Mouse (Mus musculus): Measurements from ENCODE around the gene Prickle3.
A peak's percentile ranks its signal among the peaks of the same experiment; 100 is the strongest.
"Not testable (repeated sequence)": the region's sequence is repeated elsewhere in the genome, so short reads cannot be mapped to it uniquely, and the experiment has no call there.

The Prickle3 gene

GRCm38 (mm10) chrX:7670921-7671623 is 14.0 kb downstream of the Prickle3 start, which contains the start of gene Plp2:
Gene Plp2, minus strand, starts transcription at chrX:7671390.
- DNase-seq (ENCODE audit: extremely low spot score, low spot score), result peak; percentile 34

GRCm38 (mm10) chrX:7672739-7673138 is 15.7 kb downstream of the Prickle3 start:
- no peak for DNase-seq (ENCODE audit: extremely low spot score, low spot score)

GRCm38 (mm10) chrX:7673578-7674281 is 16.7 kb downstream of the Prickle3 start:
- no peak for DNase-seq (ENCODE audit: extremely low spot score, low spot score)

GRCm38 (mm10) chrX:7674284-7675000 is 17.4 kb downstream of the Prickle3 start:
- DNase-seq (ENCODE audit: extremely low spot score, low spot score), result peak; percentile 16

- peak; percentile 14 for DNase-seq (ENCODE audit: extremely low spot score, low spot score)
Observed at GRCm38 (mm10) chrX:7675001-7675380, 17.9 kb downstream of the Prickle3 start.

- DNase-seq (ENCODE audit: extremely low spot score, low spot score), result no peak
Observed at GRCm38 (mm10) chrX:7678986-7679385, 21.9 kb downstream of the Prickle3 start.

GRCm38 (mm10) chrX:7679405-7680056 is 22.5 kb downstream of the Prickle3 start:
- DNase-seq (ENCODE audit: extremely low spot score, low spot score), result peak; percentile 81

- DNase-seq (ENCODE audit: extremely low spot score, low spot score), result no peak
Observed at GRCm38 (mm10) chrX:7680057-7680412, 23.0 kb downstream of the Prickle3 start.

GRCm38 (mm10) chrX:7680864-7681263 is 23.8 kb downstream of the Prickle3 start, which contains the start of gene Magix:
Gene Magix, minus strand, starts transcription at chrX:7681251.
- no peak for DNase-seq (ENCODE audit: extremely low spot score, low spot score)

GRCm38 (mm10) chrX:7688321-7688720 is 31.3 kb downstream of the Prickle3 start:
- DNase-seq (ENCODE audit: extremely low spot score, low spot score), result no peak

- DNase-seq (ENCODE audit: extremely low spot score, low spot score), result no peak
Observed at GRCm38 (mm10) chrX:7690486-7690885, 33.4 kb downstream of the Prickle3 start.

GRCm38 (mm10) chrX:7692862-7693261 is 35.8 kb downstream of the Prickle3 start:
- no peak for DNase-seq (ENCODE audit: extremely low spot score, low spot score)

GRCm38 (mm10) chrX:7696520-7696919 is 39.5 kb downstream of the Prickle3 start:
- DNase-seq (ENCODE audit: extremely low spot score, low spot score), result no peak

- peak; percentile 72 for DNase-seq (ENCODE audit: extremely low spot score, low spot score)
Observed at GRCm38 (mm10) chrX:7696954-7697381, 39.9 kb downstream of the Prickle3 start, which contains the start of gene Gpkow. Gene Gpkow, plus strand, starts transcription at chrX:7697131.

- DNase-seq (ENCODE audit: extremely low spot score, low spot score), result not testable (repeated sequence)
Observed at GRCm38 (mm10) chrX:7713764-7714134, 56.7 kb downstream of the Prickle3 start.

GRCm38 (mm10) chrX:7714135-7714899 is 57.3 kb downstream of the Prickle3 start, which contains the start of gene Wdr45:
Gene Wdr45, plus strand, starts transcription at chrX:7714333.
- peak; percentile 73 for DNase-seq (ENCODE audit: extremely low spot score, low spot score)

- DNase-seq (ENCODE audit: extremely low spot score, low spot score), result not testable (repeated sequence)
Observed at GRCm38 (mm10) chrX:7716058-7716457, 59.0 kb downstream of the Prickle3 start.

Measured in neural tube, embryonic 10.5 days (tissue).